Mouse (Mus musculus) testis, postnatal 14 days (tissue): ENCODE data around the gene Hacd2.

Source experiments
- DNase-seq: peaks from one replicate; pipeline ENCODE4 v3.0.0; 2021; ENCODE audit warnings: low spot score

Hacd2 gene

DNA sequence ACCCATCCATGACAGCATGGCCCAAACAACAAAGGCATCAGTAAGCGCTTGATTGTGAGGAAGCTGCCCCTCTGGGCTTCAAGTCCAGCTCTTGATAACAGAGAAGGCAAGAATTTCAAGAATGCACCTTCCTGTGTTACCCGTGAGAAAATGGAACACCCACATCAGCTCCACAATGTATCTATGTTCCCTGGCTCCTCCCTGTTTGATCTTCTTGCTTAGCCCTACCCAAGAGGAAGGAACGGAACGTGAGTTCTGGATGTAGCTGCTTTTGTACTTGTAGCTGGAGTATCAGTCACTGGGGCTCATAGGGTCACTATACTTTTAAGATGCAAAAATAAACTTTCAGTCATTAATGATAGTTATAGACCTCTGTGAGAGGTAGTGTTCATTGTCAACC, 98.4 kb downstream of the Hacd2 start:
- DNase-seq: no peak

DNA sequence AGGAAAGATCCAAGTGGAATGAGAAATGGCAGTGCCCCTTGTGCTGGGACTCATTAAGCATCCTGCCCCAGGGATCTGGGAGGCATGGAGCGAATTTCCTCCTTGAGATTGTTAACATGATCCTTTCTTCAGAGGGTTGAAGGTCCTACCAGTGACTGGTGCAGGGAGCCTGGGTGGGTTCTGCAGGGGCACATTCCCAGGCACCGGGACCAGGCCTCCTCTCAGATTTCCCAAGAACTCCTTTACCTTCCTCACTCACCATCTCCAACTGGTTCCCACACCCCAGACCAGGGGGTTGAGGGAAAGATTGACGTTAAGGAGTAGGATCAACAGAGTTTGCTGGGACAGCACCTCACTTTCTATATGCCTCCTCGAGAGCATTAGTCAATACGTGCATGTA, 105.0 kb downstream of the Hacd2 start:
- peak; percentile 63 for DNase-seq

DNA sequence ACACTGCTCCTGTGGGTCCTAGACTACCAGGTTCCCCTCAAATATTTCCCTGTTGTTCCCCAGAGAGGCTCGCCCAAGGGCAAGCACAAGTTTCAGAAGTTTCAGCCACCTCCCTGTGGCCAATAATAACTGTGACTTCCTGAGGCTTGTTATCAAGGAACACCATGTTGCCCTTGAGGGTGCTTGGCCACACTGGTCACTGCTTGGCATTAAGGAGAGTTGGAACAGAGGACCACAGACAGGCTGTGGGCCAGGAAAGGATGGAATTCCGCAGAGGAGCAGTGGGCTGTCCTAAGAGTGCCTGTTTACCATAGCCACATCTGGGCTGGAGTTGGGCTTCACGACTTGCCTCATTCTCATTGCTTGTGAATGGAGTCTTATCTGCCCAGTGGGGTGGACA, 107.9 kb downstream of the Hacd2 start:
- no peak for DNase-seq

DNA sequence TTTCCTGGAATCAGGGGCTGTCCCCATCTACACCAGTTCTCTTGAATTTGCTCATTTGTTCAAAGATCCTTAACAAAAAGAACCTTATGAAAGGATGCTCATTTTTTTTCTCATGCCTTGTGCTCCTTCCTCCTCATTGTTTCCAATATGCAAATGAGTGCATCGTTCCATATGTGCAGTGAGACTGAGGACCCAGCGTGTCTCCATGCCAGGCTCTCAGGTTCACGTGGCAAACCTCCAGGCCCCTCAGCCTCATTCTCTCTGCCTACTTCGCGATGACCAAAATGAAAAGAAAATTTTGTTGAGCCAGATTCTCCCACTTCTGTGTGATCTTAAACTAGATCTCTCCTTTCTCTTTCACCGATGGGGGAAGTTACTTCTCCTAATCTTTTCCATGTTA, 117.2 kb downstream of the Hacd2 start:
- no peak for DNase-seq

DNA sequence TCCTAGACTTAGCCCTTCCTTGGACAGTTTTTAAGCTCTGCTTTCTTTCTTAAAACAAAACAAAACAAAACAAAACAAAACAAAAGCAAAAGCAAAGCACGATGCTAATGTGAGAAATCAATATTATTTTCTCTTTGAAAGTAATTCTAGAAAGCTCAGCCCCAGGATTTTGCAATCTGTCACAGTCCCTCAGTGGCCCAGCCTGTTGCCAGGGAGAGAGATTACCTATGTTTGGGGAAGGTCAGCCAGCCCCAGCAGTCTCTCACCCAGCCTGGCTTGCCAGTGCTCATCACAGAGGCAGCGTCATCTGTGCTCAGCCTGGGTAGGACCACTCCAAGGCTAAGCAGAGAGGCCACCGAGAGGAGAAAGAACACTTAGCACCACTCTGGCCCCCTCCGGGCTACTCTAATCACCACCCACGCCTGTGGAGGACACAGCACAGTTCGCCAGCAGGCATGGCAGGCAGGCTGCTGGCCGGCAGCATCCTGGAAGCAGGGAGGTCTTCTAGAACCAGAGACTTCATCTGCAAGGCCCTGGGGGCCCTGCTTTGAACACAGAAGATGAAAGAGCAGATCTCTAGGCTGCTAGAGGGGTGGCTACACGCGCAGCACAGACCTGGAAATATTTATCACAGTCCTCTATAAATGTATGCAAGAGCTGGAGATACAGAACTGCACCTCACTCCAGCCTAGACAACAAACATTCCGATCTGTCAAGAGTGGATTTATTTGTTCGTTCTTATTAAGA, 117.8 kb downstream of the Hacd2 start:
- DNase-seq: peak; percentile 32

DNA sequence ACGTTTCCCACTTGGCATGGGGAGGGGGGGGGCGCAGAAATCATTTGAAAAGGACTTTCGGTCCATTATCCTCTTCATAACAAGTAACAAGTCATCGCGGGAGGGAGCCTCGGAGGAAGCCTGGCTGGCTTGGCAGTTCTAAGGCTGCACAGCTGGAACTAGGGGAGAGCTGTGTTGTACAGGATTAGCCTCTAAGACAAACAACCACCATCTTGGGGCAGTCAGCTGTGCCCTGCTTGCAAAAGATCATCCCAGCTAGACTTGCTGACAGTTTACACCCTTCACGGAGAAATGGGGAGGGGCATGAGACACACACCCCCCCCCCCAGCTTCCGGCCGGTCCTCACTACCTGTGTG, 118.4 kb downstream of the Hacd2 start:
- no peak for DNase-seq

DNA sequence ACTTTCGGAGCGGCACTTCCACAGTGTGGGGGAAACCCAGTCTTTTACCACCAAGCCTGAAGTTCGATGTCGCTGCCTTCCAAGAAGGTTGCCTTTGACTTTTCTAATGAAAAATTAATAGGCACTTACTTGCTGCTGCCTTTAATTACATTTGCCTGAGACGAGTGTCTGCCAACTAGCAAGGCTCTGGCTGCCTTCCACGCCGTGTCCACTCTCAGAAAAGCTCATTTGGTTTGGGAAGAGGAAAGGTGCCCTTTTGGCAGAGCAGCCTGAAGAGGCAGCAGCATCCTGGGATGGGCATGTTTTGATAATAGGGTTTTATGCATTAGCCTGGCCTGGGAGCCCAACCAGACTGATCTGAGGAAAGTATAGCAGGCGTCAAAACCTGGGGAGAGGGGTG, 119.6 kb downstream of the Hacd2 start:
- DNase-seq: no peak

DNA sequence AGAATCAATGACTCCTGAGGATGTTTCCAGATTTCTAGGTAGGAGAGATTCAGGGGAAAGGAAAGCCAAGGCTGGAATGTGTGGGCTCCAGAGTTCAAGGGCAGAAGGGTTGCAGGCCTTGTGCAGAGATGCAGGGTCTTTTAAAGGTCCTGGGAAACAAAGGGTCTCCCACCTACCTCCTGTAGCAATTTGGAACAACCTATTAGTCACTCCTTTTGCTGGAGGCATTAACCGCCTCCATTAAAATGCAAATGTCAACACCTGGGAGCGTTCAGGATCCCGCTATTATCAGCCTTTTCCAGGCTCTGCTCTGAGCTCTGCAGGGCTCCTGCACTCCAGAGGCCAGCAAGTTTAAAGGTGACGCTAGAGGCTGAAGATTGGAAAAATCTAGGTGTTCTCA, 123.9 kb downstream of the Hacd2 start:
- no peak for DNase-seq

DNA sequence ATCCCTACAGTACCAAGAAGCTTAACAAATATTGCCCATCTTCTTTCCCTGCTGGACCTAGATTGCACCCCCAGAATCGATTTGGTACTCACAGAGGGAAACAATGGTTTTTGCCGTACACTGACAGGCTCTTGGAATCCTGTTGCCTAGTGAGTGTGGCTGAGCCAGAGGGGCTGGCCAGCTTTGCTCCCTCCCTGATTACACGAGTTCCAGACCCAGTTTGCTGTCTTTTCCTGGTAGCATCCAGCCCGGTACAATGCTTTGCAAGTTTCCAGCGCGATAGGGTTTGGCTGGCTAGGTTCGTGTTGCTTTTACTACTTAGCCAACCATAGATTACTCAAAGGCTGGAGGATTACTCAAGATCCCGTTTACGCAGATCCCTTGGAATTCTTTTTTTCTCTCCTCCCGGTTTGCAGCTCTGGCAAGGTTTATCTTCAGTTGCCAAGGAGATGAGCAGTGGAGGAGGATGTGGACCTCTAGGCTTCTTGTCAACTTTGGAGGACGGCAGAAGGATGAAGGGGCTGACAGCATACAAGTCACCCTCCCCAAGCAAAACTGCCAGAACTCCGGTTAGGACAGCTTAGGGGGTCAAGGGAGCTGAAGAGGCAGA, 131.0 kb downstream of the Hacd2 start:
- no peak for DNase-seq

DNA sequence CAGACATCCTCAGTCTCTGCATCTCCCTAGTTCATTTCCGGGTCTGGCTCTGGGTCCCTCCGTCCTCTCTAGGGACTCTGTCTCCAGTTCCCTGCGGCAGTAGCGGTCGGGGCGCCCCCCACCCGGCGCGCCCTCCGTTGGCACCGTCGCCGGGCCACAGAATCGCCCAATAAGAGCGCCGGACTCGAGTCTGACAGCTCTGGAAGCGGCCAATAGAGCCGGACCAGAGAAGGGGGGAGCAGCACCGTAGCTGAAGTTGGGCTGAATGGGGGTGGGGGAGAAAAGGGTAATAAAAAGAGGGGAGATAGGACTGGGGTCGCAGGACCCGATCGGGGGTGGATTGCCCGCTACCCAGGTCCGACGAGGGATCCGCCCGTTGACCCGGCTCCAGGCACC, 132.0 kb downstream of the Hacd2 start:
- DNase-seq: no peak

DNA sequence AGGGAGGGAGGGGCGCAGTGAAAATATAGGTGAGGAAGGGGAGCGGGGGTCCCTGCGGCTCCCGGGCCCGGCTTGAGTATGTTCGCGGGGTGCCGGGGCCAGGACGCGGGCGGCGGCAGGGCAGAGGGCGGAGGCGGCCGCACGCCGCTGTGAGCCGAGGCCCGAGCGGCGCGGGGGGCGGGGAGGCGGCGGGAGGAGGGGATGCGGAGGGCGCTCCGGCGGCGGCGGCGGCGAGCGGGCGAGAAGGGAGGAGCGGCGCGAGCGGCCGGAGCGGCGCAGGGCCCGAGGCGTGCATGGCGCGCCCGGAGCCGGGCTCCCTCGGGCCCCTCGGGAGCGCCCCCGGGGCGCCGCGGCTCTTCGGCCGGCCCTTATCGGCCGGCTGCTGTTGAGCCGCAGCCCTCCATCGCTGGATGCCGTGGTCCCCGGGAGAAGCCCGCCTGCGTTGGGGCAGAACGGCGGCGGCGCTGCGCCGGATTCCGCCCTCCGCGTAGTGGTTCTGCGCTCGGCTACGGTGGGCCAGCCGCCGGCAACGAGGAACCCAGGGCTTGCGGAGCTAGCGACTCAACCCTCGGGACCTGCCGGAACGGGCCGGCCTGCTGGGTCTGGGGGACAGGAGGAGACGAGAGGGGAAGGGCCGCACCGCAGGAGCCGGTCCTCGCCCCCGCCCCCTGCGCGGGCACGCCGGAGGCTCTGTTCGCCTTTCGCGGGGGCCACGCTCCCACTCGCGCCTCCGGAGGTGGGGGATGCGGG, 132.6 kb downstream of the Hacd2 start, which contains the start of gene Adcy5:
TSS of gene Adcy5 (plus strand) at position 237 of the 750 bp plus-strand sequence.
- peak; percentile 36 for DNase-seq

DNA sequence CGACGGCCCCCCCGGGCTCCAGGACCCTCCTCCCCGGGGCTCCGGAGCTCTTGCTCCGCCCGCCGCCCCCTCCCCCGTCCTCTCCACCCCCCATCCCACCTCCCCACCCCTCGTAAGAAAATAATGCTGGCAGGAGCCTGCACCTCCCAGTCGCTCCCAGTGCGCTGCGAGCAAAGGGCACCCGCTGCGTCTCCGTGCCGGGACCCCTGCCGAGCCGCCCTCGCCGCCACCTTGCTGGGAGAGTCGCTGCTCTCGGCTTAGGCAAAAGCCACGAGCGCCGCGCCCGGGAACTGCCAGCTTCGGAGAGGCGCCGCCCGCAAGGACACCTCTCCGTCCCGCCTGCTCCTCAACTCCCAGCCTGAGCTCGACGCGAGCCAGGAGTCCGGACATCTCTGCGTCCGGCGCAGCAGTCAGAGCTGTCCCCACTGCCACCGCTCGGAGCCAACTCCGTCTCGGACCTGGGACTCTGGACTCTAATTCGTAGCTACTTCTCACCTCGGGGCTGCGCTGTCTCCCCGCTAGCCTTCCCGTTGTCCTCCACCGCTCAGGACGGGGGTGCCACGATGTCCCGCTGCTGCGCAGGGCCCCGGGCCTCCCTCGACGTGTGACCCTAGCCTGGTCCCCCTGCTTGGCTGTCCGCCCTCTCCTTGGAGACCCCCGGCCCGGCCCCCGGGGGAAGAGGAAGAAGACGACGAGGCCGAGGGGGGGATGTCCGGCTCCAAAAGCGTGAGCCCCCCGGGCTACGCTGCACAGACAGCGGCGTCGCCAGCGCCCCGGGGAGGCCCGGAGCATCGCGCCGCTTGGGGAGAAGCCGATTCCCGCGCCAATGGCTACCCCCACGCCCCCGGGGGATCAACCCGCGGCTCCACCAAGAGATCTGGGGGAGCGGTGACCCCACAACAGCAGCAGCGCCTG, 133.4 kb downstream of the Hacd2 start:
- DNase-seq: peak; percentile 36

DNA sequence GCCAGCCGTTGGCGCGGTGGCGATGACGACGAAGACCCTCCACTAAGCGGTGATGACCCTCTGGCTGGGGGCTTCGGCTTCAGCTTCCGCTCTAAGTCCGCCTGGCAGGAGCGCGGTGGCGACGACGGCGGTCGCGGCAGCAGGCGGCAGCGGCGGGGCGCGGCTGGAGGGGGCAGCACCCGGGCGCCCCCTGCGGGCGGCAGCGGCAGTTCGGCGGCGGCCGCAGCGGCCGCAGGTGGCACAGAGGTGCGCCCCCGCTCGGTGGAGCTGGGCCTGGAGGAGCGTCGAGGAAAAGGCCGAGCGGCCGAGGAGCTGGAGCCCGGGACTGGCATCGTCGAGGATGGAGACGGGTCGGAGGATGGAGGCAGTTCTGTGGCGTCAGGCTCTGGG, 134.1 kb downstream of the Hacd2 start:
- DNase-seq: peak; percentile 63

DNA sequence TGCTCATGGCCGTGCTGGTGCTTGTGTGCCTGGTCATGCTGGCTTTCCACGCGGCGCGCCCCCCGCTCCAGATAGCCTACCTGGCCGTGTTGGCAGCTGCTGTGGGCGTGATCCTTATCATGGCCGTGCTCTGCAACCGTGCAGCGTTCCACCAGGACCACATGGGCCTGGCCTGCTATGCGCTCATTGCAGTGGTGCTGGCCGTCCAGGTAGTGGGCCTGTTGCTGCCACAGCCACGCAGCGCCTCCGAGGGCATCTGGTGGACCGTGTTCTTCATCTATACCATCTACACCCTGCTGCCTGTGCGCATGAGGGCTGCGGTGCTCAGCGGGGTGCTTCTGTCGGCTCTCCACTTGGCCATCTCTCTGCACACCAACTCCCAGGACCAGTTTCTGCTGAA, 134.6 kb downstream of the Hacd2 start:
- no peak for DNase-seq
